Mouse (Mus musculus): Measurements from ENCODE around the gene Ano5.

GRCm38 (mm10) chr7:51622666-51623065, 111.8 kb downstream of the Ano5 start:
- TF ChIP-seq CHD2 (IDR thresholded peaks at IDR 0.05; ENCODE audit: low read depth, low read length), result no peak
- TF ChIP-seq ZNF384 (IDR thresholded peaks at IDR 0.05; ENCODE audit: low read depth, low read length), result no peak
